Mouse (Mus musculus) hindbrain, embryonic 16.5 days (tissue): ENCODE measurements around the gene Odf4. TPM values are rescaled to one million over a fixed set of nuclear protein-coding genes. Genes with fewer than 3 reads are reported as not detected.

Experiments used
- ATAC-seq: fragments of 200-750 bp; cut with Nextera tagmentation; 2 replicates; pipeline ENCODE4 v1.8.0; 2017; ENCODE audit warnings: moderate TSS enrichment, moderate library complexity
- H3K27ac ChIP-seq: fragments of 300-500 bp; sonication (generic); 2 replicates; pipeline ENCODE4 v1.5.1; 2014; ENCODE audit warnings: low read depth, mild to moderate bottlenecking, control low read depth, low read length, moderate library complexity
- H3K27me3 ChIP-seq: fragments of 300-500 bp; sonication (generic); replicated peaks from 2 replicates; pipeline ENCODE4 v1.6.1; 2014; ENCODE audit warnings: low read length; ENCODE audit not compliant: control insufficient read depth, insufficient read depth
- H3K36me3 ChIP-seq: fragments of 300-500 bp; sonication (generic); 2 replicates; pipeline ENCODE4 v1.6.1; 2014; ENCODE audit warnings: mild to moderate bottlenecking, low read length, moderate library complexity, mixed read lengths; ENCODE audit not compliant: control insufficient read depth, insufficient read depth
- H3K4me1 ChIP-seq: fragments of 300-500 bp; sonication (generic); 2 replicates; pipeline ENCODE4 v1.6.1; 2014; ENCODE audit warnings: low read depth, low read length; ENCODE audit not compliant: control insufficient read depth, insufficient read depth
- H3K4me2 ChIP-seq: fragments of 300-500 bp; sonication (generic); 2 replicates; pipeline ENCODE4 v1.6.1; 2014; ENCODE audit warnings: mild to moderate bottlenecking, low read length, control low read depth, moderate library complexity
- H3K4me3 ChIP-seq: fragments of 300-500 bp; sonication (generic); 2 replicates; pipeline ENCODE4 v1.5.1; 2014; ENCODE audit warnings: mild to moderate bottlenecking, low read length, control low read depth, moderate library complexity
- H3K9ac ChIP-seq: fragments of 300-500 bp; sonication (generic); 2 replicates; pipeline ENCODE4 v1.6.1; 2014; ENCODE audit warnings: low read depth, mild to moderate bottlenecking, control low read depth, low read length, moderate library complexity
- H3K9me3 ChIP-seq: fragments of 300-500 bp; sonication (generic); 2 replicates; pipeline ENCODE4 v1.6.1; 2014; ENCODE audit warnings: mild to moderate bottlenecking, low read length, moderate library complexity; ENCODE audit not compliant: control insufficient read depth
- WGBS: fragments of 180-500 bp; shearing (Covaris S2); extraction: QIAGEN DNeasy Blood & Tissue Kit; methylation state at CpG from one replicate; pipeline ENCODE4 v1.1.7; 2014; 5-methylcytosine and 5-hydroxymethylcytosine counted together
- polyA plus RNA-seq: library from polyadenylated mRNA; unstranded; fragments of >200 nt; fragmentation: Nextera tagmentation; extraction: Ambion mirVana; gene quantifications from 2 replicates; pipeline ENCODE4 v1.2.1, GENCODE M21; 2015

Gene Odf4
- polyA plus RNA-seq, 1 experiment from 2014 or later: 0.34 TPM

- Histone ChIP-seq H3K4me1 (no peaks in the 10 kb centered on the region), H3K27me3 (no peaks in the 10 kb centered on the region), H3K9me3 (no peaks in the 10 kb centered on the region), H3K36me3 (no peaks in the 10 kb centered on the region), H3K9ac (no peak overlapping the region), H3K27ac (no peak overlapping the region), H3K4me3 (no peak overlapping the region), H3K4me2 (no peak overlapping the region)
- no peak for ATAC-seq
- 37% methylated on average over 2 of the region's 2 CpGs for WGBS
These were observed 36.3 kb downstream of the Odf4 start for GRCm38 (mm10) chr11:68890625-68891024.

DNA sequence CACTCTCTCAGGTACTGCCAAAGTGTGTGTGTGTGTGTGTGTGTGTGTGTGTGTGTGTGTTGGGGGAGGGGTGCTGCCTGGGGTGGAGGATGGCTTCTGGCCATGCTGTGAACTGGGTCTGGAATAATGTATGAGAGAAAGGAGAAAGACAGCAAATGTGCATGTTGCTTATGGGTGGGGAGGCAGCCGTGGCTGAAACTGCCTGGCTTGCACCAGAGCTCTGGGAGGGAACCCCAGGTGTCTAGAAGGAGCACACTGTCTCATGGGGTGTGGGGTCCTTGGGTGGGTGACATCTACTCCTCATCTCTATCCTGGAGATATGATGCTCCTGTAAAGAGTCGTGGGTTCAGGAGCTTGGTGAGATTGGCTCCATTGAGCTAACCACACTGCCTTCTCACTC is 38.2 kb downstream of the Odf4 start:
- no peaks in the 10 kb centered on the region for H3K36me3 ChIP-seq
- H3K9ac ChIP-seq: no peak overlapping the region
- no peaks in the 10 kb centered on the region for H3K27me3 ChIP-seq
- H3K27ac ChIP-seq: no peak overlapping the region
- ATAC-seq: no peak
- H3K4me2 ChIP-seq: no peak overlapping the region
- no peaks in the 10 kb centered on the region for H3K4me1 ChIP-seq
- H3K9me3 ChIP-seq: no peaks in the 10 kb centered on the region
- WGBS: 67% methylated on average over 2 of the region's 2 CpGs
- H3K4me3 ChIP-seq: no peak overlapping the region

DNA sequence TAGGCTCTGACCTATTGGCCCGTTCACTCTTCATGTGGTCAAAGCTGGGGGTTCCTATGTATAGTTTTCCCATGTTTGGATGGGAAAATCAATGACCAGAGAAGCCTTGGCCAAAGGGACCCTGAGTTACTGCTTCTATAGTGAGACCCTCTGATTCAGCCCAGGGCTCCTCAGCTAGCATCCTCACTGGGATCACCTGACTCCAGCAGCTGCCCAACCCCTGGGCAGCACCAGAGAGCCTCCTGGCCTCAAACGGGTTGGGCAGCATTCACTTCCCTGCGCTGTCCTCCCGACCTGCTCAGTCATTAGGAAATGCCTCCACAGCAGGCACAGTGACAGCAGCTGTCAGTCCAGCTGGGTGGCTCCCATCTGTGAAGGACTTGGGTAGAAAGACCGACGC is 38.6 kb downstream of the Odf4 start, which contains the start of gene Rnf222:
Gene Rnf222 (plus strand): TSS at position 301 of the 400 bp plus-strand sequence.
- no peak within 1 kb of the TSS for H3K4me2 ChIP-seq
- H3K36me3 ChIP-seq: no peaks in the 10 kb centered on the region
- H3K4me3 ChIP-seq: no peak within 1 kb of the TSS
- no peaks in the 10 kb centered on the region for H3K27me3 ChIP-seq
- no peak within 1 kb of the TSS for H3K27ac ChIP-seq
- 33% methylated on average over 6 of the region's 6 CpGs for WGBS
- H3K4me1 ChIP-seq: no peaks in the 10 kb centered on the region
- H3K9me3 ChIP-seq: no peaks in the 10 kb centered on the region
- no peak within 1 kb of the TSS for H3K9ac ChIP-seq
- ATAC-seq: no peak

GRCm38 (mm10) chr11:68886091-68886490 is 40.8 kb downstream of the Odf4 start:
- Histone ChIP-seq H3K9ac (no peak overlapping the region), H3K9me3 (no peaks in the 10 kb centered on the region), H3K4me1 (no peaks in the 10 kb centered on the region), H3K27ac (no peak overlapping the region), H3K4me3 (no peak overlapping the region), H3K4me2 (no peak overlapping the region), H3K27me3 (no peaks in the 10 kb centered on the region), H3K36me3 (no peaks in the 10 kb centered on the region)
- ATAC-seq: no peak
- WGBS: 91% methylated on average over 5 of the region's 5 CpGs

DNA sequence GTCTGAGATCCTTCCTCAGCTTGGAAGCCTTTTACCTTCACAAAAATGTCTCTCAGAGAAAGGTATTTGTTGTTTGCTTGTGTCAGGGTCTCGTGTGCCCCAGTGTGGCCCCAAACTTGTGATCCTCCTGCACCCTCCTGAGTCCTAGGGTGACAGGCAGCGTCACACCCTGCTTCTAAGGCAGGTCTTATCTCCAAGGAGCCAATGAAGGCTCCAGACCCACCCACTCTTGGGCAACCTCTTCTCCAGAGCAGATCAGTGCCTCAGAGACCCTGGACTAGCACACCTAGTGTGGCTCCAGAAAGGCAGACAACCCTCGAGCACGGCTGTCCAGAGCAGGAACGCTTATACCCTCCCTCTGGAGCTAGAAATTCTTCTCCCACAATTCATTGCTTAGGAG is 42.5 kb downstream of the Odf4 start:
- H3K27me3 ChIP-seq: no peaks in the 10 kb centered on the region
- H3K4me2 ChIP-seq: no peak overlapping the region
- no peak for ATAC-seq
- no peaks in the 10 kb centered on the region for H3K9me3 ChIP-seq
- H3K4me3 ChIP-seq: no peak overlapping the region
- WGBS: 76% methylated on average over 5 of the region's 5 CpGs
- no peaks in the 10 kb centered on the region for H3K36me3 ChIP-seq
- H3K9ac ChIP-seq: no peak overlapping the region
- H3K27ac ChIP-seq: no peak overlapping the region
- no peaks in the 10 kb centered on the region for H3K4me1 ChIP-seq

- no peak overlapping the region for H3K9ac ChIP-seq
- no peaks in the 10 kb centered on the region for H3K4me1 ChIP-seq
- no peak overlapping the region for H3K4me3 ChIP-seq
- H3K36me3 ChIP-seq: no peaks in the 10 kb centered on the region
- H3K27ac ChIP-seq: no peak overlapping the region
- no peak overlapping the region for H3K4me2 ChIP-seq
- no peaks in the 10 kb centered on the region for H3K9me3 ChIP-seq
- H3K27me3 ChIP-seq: no peaks in the 10 kb centered on the region
- ATAC-seq: no peak
- WGBS: 72% methylated on average over 2 of the region's 2 CpGs
These were observed 43.0 kb downstream of the Odf4 start for GRCm38 (mm10) chr11:68883843-68884242.

DNA sequence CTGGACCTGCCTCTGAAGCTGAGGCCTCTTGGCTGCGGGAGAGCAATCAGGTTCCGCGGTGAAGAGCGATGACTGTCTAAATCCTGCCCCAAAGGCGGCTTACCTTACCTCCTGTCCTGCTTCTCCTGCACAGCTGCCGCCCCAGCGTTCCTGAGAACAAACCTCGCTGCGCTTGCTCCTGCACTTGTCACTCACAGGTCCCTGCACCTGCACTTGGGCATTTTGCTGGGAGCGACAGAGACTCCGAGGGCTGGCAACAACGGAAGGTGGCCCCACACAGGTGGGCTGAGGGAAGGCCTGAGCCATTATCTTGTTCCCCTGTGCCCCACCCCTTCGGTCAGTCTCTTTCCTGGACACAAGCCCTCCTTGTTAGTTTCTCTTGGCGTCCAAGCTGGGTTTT is 44.8 kb downstream of the Odf4 start:
- Histone ChIP-seq H3K9me3 (no peaks in the 10 kb centered on the region), H3K27ac (no peak overlapping the region), H3K36me3 (no peaks in the 10 kb centered on the region), H3K4me3 (no peak overlapping the region), H3K4me2 (no peak overlapping the region), H3K27me3 (no peaks in the 10 kb centered on the region), H3K4me1 (no peaks in the 10 kb centered on the region), H3K9ac (no peak overlapping the region)
- ATAC-seq: no peak
- 21% methylated on average over 14 of the region's 14 CpGs for WGBS

GRCm38 (mm10) chr11:68878811-68879210 is 48.1 kb downstream of the Odf4 start:
- WGBS: 87% methylated on average over 5 of the region's 5 CpGs
- ATAC-seq: no peak
- H3K4me2 ChIP-seq: no peak overlapping the region
- H3K4me1 ChIP-seq: no peaks in the 10 kb centered on the region
- H3K9me3 ChIP-seq: no peaks in the 10 kb centered on the region
- no peaks in the 10 kb centered on the region for H3K27me3 ChIP-seq
- H3K36me3 ChIP-seq: no peaks in the 10 kb centered on the region
- no peak overlapping the region for H3K9ac ChIP-seq
- no peak overlapping the region for H3K4me3 ChIP-seq
- H3K27ac ChIP-seq: no peak overlapping the region

- Histone ChIP-seq H3K9me3 (no peaks in the 10 kb centered on the region), H3K4me1 (no peaks in the 10 kb centered on the region), H3K36me3 (no peaks in the 10 kb centered on the region), H3K4me3 (no peak overlapping the region), H3K27me3 (no peaks in the 10 kb centered on the region), H3K4me2 (no peak overlapping the region), H3K9ac (no peak overlapping the region), H3K27ac (no peak overlapping the region)
- ATAC-seq: no peak
- 0% methylated on average over 2 of the region's 2 CpGs for WGBS
These were observed 52.0 kb downstream of the Odf4 start for GRCm38 (mm10) chr11:68874841-68875240.
